Mouse (Mus musculus) heart, embryonic 13.5 days (tissue): ENCODE data around the gene Olfr806. TPM values are rescaled to one million over a fixed set of nuclear protein-coding genes. Genes with fewer than 3 reads are reported as not detected.

Experiments
- ATAC-seq: fragments of 200-750 bp; cut with Nextera tagmentation; 2 replicates; pipeline ENCODE4 v1.8.0; 2017; ENCODE audit warnings: moderate TSS enrichment; ENCODE audit not compliant: insufficient number of reproducible peaks, low FRiP score, low TSS enrichment; ENCODE audit errors: extremely low read depth
- H3K27ac ChIP-seq: fragments of 300-500 bp; sonication (generic); replicated peaks from 2 replicates; pipeline ENCODE4 v1.5.1; 2015; ENCODE audit warnings: moderate library complexity, mild to moderate bottlenecking, inconsistent platforms
- H3K27me3 ChIP-seq: fragments of 300-500 bp; sonication (generic); replicated peaks from 2 replicates; pipeline ENCODE4 v1.6.1; 2015; ENCODE audit warnings: mild to moderate bottlenecking, inconsistent platforms
- H3K36me3 ChIP-seq: fragments of 300-500 bp; sonication (generic); 2 replicates; pipeline ENCODE4 v1.6.1; 2015; ENCODE audit warnings: mild to moderate bottlenecking, inconsistent platforms
- H3K4me1 ChIP-seq: fragments of 300-500 bp; sonication (generic); 2 replicates; pipeline ENCODE4 v1.6.1; 2015; ENCODE audit warnings: inconsistent platforms
- H3K4me2 ChIP-seq: fragments of 300-500 bp; sonication (generic); 2 replicates; pipeline ENCODE4 v1.6.1; 2015; ENCODE audit warnings: inconsistent platforms, mild to moderate bottlenecking, moderate library complexity
- H3K4me3 ChIP-seq: fragments of 300-500 bp; sonication (generic); 2 replicates; pipeline ENCODE4 v1.5.1; 2015; ENCODE audit warnings: moderate library complexity, mild to moderate bottlenecking, inconsistent platforms
- H3K9ac ChIP-seq: fragments of 300-500 bp; sonication (generic); 2 replicates; pipeline ENCODE4 v1.6.1; 2015; ENCODE audit warnings: inconsistent platforms, mild to moderate bottlenecking, moderate library complexity
- H3K9me3 ChIP-seq: fragments of 300-500 bp; sonication (generic); 2 replicates; pipeline ENCODE4 v1.6.1; 2016; ENCODE audit warnings: inconsistent platforms
- WGBS: fragments of 180-500 bp; shearing (Covaris S2); methylation state at CpG from one replicate; pipeline ENCODE4 v1.1.7; 2015; ENCODE audit warnings: mixed read lengths; 5-methylcytosine and 5-hydroxymethylcytosine counted together
- microRNA-seq: library from miRNA; unstranded; fragments of <30 nt; microRNA quantifications from one replicate; pipeline ENCODE4, GENCODE M21; 2016
- polyA plus RNA-seq: library from polyadenylated mRNA; unstranded; fragments of >200 nt; fragmentation: Nextera tagmentation; extraction: Ambion mirVana; gene quantifications from 2 replicates; pipeline ENCODE4 v1.2.1, GENCODE M21; 2015

Olfr806 gene
- not detected in 2 replicates for polyA plus RNA-seq

GRCm38 (mm10) chr10:129741821-129742220, at the start of gene Olfr806:
Olfr806 (minus strand) TSS chr10:129741921.
- no peak for ATAC-seq
- Histone ChIP-seq H3K36me3 (no peaks in the 10 kb centered on the region), H3K4me1 (no peaks in the 10 kb centered on the region), H3K9me3 (no peaks in the 10 kb centered on the region), H3K27me3 (no peaks in the 10 kb centered on the region), H3K4me2 (no peak within 1 kb of the TSS), H3K9ac (no peak within 1 kb of the TSS), H3K27ac (no peak within 1 kb of the TSS), H3K4me3 (no peak within 1 kb of the TSS)

GRCm38 (mm10) chr10:129778123-129778522, 36.4 kb upstream of the Olfr806 start:
- no peaks in the 10 kb centered on the region for H3K27me3 ChIP-seq
- no peak for ATAC-seq
- no peak overlapping the region for H3K9ac ChIP-seq
- no peak overlapping the region for H3K4me2 ChIP-seq
- no peak overlapping the region for H3K27ac ChIP-seq
- H3K36me3 ChIP-seq: no peaks in the 10 kb centered on the region
- H3K9me3 ChIP-seq: no peaks in the 10 kb centered on the region
- H3K4me1 ChIP-seq: no peaks in the 10 kb centered on the region
- no peak overlapping the region for H3K4me3 ChIP-seq

DNA sequence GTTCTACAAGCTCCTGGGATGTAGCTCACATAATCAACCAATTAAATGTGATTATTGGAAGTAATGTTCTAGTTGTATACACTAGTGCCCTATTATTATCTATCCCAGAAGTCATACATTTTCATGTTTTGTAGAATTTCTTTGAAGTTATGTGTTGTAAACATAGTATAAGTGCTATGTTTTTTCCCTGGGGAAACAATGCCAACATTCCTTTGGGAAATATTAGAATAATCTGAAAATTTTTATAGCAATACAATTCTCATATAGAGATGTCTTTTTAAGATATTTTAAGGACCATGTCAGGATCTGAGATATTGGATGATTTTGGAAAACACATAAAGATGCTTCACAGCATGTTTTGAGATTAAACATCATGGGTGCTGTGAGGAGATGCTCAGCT, 32.6 kb upstream of the Olfr806 start, which contains the start of gene Olfr809:
Gene Olfr809 (plus strand): TSS at position 301 of the 400 bp plus-strand sequence.
- no peaks in the 10 kb centered on the region for H3K9me3 ChIP-seq
- H3K27me3 ChIP-seq: no peaks in the 10 kb centered on the region
- H3K4me2 ChIP-seq: no peak within 1 kb of the TSS
- H3K27ac ChIP-seq: no peak within 1 kb of the TSS
- H3K36me3 ChIP-seq: no peaks in the 10 kb centered on the region
- H3K4me1 ChIP-seq: no peaks in the 10 kb centered on the region
- ATAC-seq: no peak
- no peak within 1 kb of the TSS for H3K9ac ChIP-seq
- H3K4me3 ChIP-seq: no peak within 1 kb of the TSS

DNA sequence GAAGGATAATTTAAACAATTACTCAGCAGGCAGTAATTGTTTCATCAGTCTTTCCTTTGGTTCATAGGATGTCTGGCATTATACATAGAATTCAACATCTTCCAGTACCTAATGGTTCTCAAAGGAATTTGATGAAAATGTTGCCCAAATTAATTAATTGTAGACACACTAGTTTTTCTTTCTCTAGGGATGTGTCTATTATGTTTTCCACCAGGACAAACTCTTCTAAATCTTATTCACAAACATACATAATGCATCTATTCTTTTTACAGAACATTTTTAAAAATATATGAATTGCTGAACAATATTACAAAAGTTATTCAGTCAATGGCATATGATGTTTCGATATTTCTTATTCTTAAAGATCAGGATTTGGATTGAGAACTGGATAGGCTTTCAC, 23.5 kb upstream of the Olfr806 start, which contains the start of gene Olfr808:
Gene Olfr808 (plus strand): TSS at position 301 of the 400 bp plus-strand sequence.
- ATAC-seq: no peak
- H3K9me3 ChIP-seq: no peaks in the 10 kb centered on the region
- 74% methylated on average over 1 of the region's 1 CpGs for WGBS
- no peaks in the 10 kb centered on the region for H3K27me3 ChIP-seq
- H3K4me3 ChIP-seq: no peak within 1 kb of the TSS
- no peaks in the 10 kb centered on the region for H3K36me3 ChIP-seq
- H3K9ac ChIP-seq: no peak within 1 kb of the TSS
- no peak within 1 kb of the TSS for H3K4me2 ChIP-seq
- no peak within 1 kb of the TSS for H3K27ac ChIP-seq
- H3K4me1 ChIP-seq: no peaks in the 10 kb centered on the region

DNA sequence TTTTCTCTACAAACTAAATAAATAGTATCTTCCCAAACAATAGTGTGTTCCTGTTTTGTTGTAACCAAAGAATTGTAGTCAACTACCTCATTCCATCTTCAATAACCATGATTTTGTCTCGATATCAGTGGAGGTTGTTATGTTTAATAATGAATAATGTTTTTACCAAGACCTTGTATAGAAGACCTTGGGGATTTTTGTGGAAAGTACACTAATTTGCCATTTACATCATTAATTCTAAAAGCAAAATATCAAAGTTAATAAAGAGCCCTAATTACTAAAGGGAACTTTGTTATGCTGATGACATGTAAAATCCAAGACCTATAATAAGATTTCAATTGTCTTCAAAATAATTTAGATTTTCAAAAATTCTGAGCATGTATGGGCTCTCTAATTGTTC, 16.0 kb upstream of the Olfr806 start, which contains the start of gene Olfr807:
Gene Olfr807 (minus strand): TSS at position 101 of the 400 bp plus-strand sequence.
- H3K27ac ChIP-seq: no peak within 1 kb of the TSS
- 72% methylated on average over 1 of the region's 1 CpGs for WGBS
- no peak for ATAC-seq

DNA sequence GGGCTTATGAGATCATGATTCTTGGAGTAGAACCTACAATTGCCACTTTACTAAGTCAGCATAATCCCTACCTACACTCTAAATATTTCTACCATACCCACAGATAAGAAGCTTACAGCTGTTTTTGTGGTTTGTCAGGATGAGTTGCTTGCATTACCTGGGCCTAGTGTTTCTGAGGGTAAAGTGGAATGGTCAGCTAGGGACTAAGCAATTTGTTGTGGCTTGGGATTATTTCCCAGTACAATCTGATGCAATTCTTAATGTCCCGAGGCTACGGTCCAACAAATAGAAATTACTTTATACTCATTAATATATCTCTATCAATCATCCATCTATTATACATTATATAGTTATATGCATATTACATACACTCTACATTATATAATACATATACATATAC, 12.4 kb downstream of the Olfr806 start, which contains the start of gene Olfr805:
Gene Olfr805 (minus strand): TSS at position 101 of the 400 bp plus-strand sequence.
- H3K9me3 ChIP-seq: no peaks in the 10 kb centered on the region; the same call in 1 of the 2 replicates
- H3K4me3 ChIP-seq: no peak within 1 kb of the TSS
- H3K4me1 ChIP-seq: no peaks in the 10 kb centered on the region
- no peaks in the 10 kb centered on the region for H3K36me3 ChIP-seq
- no peak for ATAC-seq
- no peaks in the 10 kb centered on the region for H3K27me3 ChIP-seq
- no peak within 1 kb of the TSS for H3K27ac ChIP-seq
- 91% methylated on average over 2 of the region's 2 CpGs for WGBS
- H3K4me2 ChIP-seq: no peak within 1 kb of the TSS
- no peak within 1 kb of the TSS for H3K9ac ChIP-seq

More for the DNA sequence above, 16.0 kb upstream of the Olfr806 start, which contains the start of gene Olfr807:
- Histone ChIP-seq H3K4me1 (no peaks in the 10 kb centered on the region), H3K9ac (no peak within 1 kb of the TSS), H3K27me3 (no peaks in the 10 kb centered on the region), H3K36me3 (no peaks in the 10 kb centered on the region), H3K4me3 (no peak within 1 kb of the TSS), H3K4me2 (no peak within 1 kb of the TSS), H3K9me3 (no peaks in the 10 kb centered on the region)

DNA sequence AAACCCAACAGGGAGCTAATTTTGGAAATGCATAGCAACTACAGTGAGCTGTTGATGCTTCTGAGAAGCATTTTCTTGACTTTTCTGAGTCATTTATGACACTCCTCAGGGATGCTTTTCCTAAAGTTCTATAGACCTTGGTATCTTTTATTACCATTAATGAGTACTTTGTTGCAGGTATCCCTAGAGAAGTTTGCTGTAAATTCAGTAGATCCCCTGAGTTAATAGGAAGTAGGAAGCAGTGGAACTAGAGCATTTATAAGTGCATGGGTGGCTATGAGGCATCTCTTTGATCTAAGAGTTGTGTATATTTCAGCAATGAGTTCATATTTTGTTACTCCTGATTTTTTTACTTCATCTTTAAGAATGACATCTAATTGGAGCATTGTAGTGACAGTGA, 38.8 kb downstream of the Olfr806 start, which contains the start of gene Olfr804:
Gene Olfr804 (plus strand): TSS at position 301 of the 400 bp plus-strand sequence.
- H3K27ac ChIP-seq: no peak within 1 kb of the TSS
- no peaks in the 10 kb centered on the region for H3K36me3 ChIP-seq
- no peak within 1 kb of the TSS for H3K4me3 ChIP-seq
- H3K9ac ChIP-seq: no peak within 1 kb of the TSS
- H3K27me3 ChIP-seq: no peaks in the 10 kb centered on the region
- no peak for ATAC-seq
- no peaks in the 10 kb centered on the region for H3K9me3 ChIP-seq
- no peak within 1 kb of the TSS for H3K4me2 ChIP-seq
- no peaks in the 10 kb centered on the region for H3K4me1 ChIP-seq

DNA sequence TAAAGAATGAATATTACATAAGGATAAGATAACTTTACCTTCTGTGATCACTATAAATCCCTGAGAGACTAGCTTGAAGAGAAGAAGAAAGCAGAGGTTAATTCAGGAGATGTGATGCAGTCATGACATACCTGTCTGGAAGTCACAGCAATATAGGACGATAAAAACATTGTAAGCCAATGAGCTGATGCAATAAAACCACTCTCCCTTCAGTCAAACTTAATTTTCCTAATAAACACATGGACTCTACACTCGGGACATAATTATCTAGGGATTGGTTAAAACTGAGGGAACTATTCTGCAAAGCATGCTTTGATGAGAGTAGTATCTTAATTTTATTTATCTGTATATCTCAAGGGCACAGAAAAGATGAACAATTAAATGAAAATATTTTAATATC, 47.5 kb downstream of the Olfr806 start, which contains the start of gene Olfr803:
Gene Olfr803 (minus strand): TSS at position 101 of the 400 bp plus-strand sequence.
- Histone ChIP-seq H3K9ac (no peak within 1 kb of the TSS), H3K4me3 (no peak within 1 kb of the TSS), H3K9me3 (no peaks in the 10 kb centered on the region), H3K27ac (no peak within 1 kb of the TSS), H3K4me2 (no peak within 1 kb of the TSS), H3K36me3 (no peaks in the 10 kb centered on the region), H3K27me3 (no peaks in the 10 kb centered on the region), H3K4me1 (no peaks in the 10 kb centered on the region)
- 64% methylated on average over 2 of the region's 2 CpGs for WGBS
- ATAC-seq: no peak

DNA sequence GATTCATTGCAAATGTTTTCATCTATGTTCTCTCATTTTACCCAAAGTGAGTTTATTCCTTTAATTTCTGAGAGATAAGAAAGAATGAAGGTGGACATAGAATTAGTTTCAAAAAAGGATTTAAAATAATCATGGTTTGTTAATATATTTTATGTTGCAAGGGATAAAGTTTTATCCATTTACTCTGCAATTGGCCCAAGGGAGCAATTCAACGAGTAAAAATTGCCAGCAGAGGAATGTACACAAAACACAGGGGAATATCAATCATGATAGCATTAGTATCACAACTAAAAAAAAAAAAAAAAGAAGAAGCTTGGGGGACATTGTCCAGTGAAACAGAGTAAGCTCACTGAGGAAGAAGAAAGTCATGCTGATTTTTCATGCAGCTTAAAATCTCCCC, 53.7 kb downstream of the Olfr806 start, which contains the start of gene Olfr802:
Gene Olfr802 (minus strand): TSS at position 101 of the 400 bp plus-strand sequence.
- Histone ChIP-seq H3K9ac (no peak within 1 kb of the TSS), H3K9me3 (no peaks in the 10 kb centered on the region), H3K27ac (no peak within 1 kb of the TSS), H3K4me1 (no peaks in the 10 kb centered on the region), H3K27me3 (no peaks in the 10 kb centered on the region), H3K4me2 (no peak within 1 kb of the TSS), H3K4me3 (no peak within 1 kb of the TSS), H3K36me3 (no peaks in the 10 kb centered on the region)
- WGBS: 56% methylated on average over 1 of the region's 1 CpGs
- ATAC-seq: no peak

Small RNA genes lying within 50 kb of the gene (microRNA-seq; reads per million reads assigned to microRNA genes)
- gene Gm24485: not detected

Other genes with a start within 250 kb of the Olfr806 start
- gene Olfr790, start 243.4 kb downstream of the Olfr806 start, polyA plus RNA-seq: not detected in 2 replicates
- not detected in 2 replicates for gene Olfr791, start 220.1 kb downstream of the Olfr806 start, polyA plus RNA-seq
- gene Olfr792, start 202.8 kb downstream of the Olfr806 start, polyA plus RNA-seq: not detected in 2 replicates
- gene Olfr794, start 174.3 kb downstream of the Olfr806 start, polyA plus RNA-seq: not detected in 2 replicates
- gene Olfr796, start 129.4 kb downstream of the Olfr806 start, polyA plus RNA-seq: not detected in 2 replicates
- gene Olfr798, start 114.0 kb downstream of the Olfr806 start, polyA plus RNA-seq: not detected in 2 replicates
- not detected in 2 replicates for gene Olfr799, start 104.4 kb downstream of the Olfr806 start, polyA plus RNA-seq
- not detected in 2 replicates for gene Olfr800, start 84.2 kb downstream of the Olfr806 start, polyA plus RNA-seq
- not detected in 2 replicates for gene Olfr801, start 68.1 kb downstream of the Olfr806 start, polyA plus RNA-seq
- not detected in 2 replicates for gene Olfr802, start 53.8 kb downstream of the Olfr806 start, polyA plus RNA-seq
- not detected in 2 replicates for gene Olfr803, start 47.6 kb downstream of the Olfr806 start, polyA plus RNA-seq
- not detected in 2 replicates for gene Olfr804, start 38.7 kb downstream of the Olfr806 start, polyA plus RNA-seq
- not detected in 2 replicates for gene Olfr805, start 12.5 kb downstream of the Olfr806 start, polyA plus RNA-seq
- not detected in 2 replicates for gene Olfr807, start 15.9 kb upstream of the Olfr806 start, polyA plus RNA-seq
- not detected in 2 replicates for gene Olfr808, start 23.6 kb upstream of the Olfr806 start, polyA plus RNA-seq
- not detected in 2 replicates for gene Olfr809, start 32.7 kb upstream of the Olfr806 start, polyA plus RNA-seq
- not detected in 2 replicates for gene Olfr810, start 53.0 kb upstream of the Olfr806 start, polyA plus RNA-seq
- gene Olfr811, start 62.5 kb upstream of the Olfr806 start, polyA plus RNA-seq: not detected in 2 replicates
- not detected in 2 replicates for gene Olfr812, start 104.2 kb upstream of the Olfr806 start, polyA plus RNA-seq
- not detected in 2 replicates for gene Olfr813, start 113.4 kb upstream of the Olfr806 start, polyA plus RNA-seq
- gene Olfr814, start 137.9 kb upstream of the Olfr806 start, polyA plus RNA-seq: not detected in 2 replicates
- gene Olfr815, start 163.9 kb upstream of the Olfr806 start, polyA plus RNA-seq: not detected in 2 replicates
- not detected in 2 replicates for gene Olfr816, start 173.7 kb upstream of the Olfr806 start, polyA plus RNA-seq
- gene Olfr818, start 207.2 kb upstream of the Olfr806 start, polyA plus RNA-seq: not detected in 2 replicates
- not detected in 2 replicates for gene Olfr819, start 225.3 kb upstream of the Olfr806 start, polyA plus RNA-seq
- gene Olfr247, start 234.2 kb upstream of the Olfr806 start, polyA plus RNA-seq: not detected in 2 replicates
- gene Gm10310, start 243.1 kb upstream of the Olfr806 start, polyA plus RNA-seq: not detected in 2 replicates